Mouse (Mus musculus): Measurements from ENCODE around the gene Wwc2.
A peak's percentile ranks its signal among the peaks of the same experiment; 100 is the strongest.

Wwc2 gene

GRCm38 (mm10) chr8:47913621-47914020 is 77.1 kb downstream of the Wwc2 start:
- ATAC-seq (ENCODE audit: insufficient number of reproducible peaks, low FRiP score, low TSS enrichment), result no peak

DNA sequence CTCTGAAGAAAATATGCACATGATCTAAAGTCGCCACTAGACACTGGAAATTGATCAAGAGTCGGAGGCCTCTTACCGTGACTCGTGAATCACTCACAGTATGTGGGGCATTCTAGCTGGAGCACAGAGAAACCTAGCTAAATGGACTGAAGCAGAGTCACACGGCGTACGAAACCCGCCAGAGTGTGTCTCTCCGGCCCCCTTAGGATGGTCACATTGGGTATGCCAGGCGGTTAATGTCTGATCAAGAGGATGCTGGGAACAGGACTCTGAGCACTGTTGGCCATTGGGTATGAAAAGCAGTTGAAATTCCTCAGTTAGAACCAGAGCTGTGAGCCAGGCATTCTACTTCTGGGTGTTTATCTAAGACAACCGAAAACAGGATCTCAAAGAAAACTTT is 81.0 kb downstream of the Wwc2 start:
- ATAC-seq (ENCODE audit: insufficient number of reproducible peaks, low FRiP score, low TSS enrichment), result no peak

- no peak for ATAC-seq (ENCODE audit: insufficient number of reproducible peaks, low FRiP score, low TSS enrichment)
Observed at GRCm38 (mm10) chr8:47907056-47907455, 83.7 kb downstream of the Wwc2 start.

GRCm38 (mm10) chr8:47906142-47906541 is 84.6 kb downstream of the Wwc2 start:
- ATAC-seq (ENCODE audit: insufficient number of reproducible peaks, low FRiP score, low TSS enrichment), result no peak

- ATAC-seq (ENCODE audit: insufficient number of reproducible peaks, low FRiP score, low TSS enrichment), result no peak
Observed at GRCm38 (mm10) chr8:47905256-47905655, 85.5 kb downstream of the Wwc2 start.

- no peak for ATAC-seq (ENCODE audit: insufficient number of reproducible peaks, low FRiP score, low TSS enrichment)
Observed at GRCm38 (mm10) chr8:47904004-47904403, 86.7 kb downstream of the Wwc2 start.

GRCm38 (mm10) chr8:47902704-47903103 is 88.0 kb downstream of the Wwc2 start:
- ATAC-seq (ENCODE audit: insufficient number of reproducible peaks, low FRiP score, low TSS enrichment), result no peak

DNA sequence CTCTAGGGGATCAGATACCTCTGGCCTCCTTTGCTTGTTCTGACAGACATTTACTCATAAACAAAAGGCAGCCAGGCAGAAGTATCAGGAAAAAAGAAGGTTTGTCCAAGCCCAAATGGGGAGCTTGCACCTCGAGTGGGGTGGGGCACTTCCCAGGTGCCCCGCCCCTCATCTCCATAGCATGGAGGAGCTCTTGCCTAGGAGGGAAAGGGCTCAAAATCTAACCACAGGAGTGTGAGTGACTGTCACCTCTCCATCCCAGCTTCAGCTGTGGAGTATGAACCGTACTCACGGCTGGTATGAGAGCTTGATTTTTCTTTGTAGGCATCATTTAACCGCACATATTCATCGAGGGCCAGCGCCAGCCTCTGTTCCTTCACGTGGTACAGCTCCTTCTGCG is 90.4 kb downstream of the Wwc2 start:
- no peak for ATAC-seq (ENCODE audit: insufficient number of reproducible peaks, low FRiP score, low TSS enrichment)

DNA sequence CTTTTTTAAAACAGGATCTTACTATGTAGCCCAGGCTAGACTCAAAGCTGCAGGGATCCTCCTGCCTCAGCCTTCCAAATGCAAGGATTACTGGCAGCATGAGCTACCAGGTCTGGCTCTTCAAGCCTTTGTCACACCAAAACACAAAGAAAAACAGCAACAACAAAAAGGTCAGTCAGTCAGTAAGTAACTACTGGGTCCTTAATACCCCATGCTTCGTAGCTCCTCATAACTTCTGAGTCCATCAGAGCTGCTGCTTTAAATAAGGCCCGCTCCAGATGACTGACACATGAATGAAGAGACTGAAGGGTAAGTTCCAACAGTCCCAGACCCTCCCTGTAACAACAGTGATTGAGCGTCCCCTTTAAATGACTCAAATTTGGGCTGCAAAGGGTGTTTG is 90.8 kb downstream of the Wwc2 start:
- no peak for ATAC-seq (ENCODE audit: insufficient number of reproducible peaks, low FRiP score, low TSS enrichment)

DNA sequence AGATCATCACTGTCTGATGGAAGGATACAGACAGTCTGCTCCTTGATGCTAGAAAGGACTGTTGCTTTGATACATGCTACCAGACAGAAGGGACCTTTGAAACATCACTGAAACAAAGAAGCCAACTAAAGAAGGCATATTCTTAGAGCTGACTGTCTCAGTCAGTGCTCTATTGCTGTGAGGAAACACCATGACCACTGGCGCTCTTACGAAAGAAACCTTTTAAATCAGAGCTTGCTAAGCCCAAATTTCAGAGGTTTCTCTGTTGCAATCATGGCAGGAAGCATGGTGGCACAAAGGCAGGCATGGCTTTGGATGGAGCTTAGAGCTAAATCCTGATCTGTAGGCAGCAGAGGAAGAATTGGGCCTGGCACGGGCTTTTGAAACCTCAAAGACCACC is 98.3 kb downstream of the Wwc2 start:
- ATAC-seq (ENCODE audit: insufficient number of reproducible peaks, low FRiP score, low TSS enrichment), result no peak

DNA sequence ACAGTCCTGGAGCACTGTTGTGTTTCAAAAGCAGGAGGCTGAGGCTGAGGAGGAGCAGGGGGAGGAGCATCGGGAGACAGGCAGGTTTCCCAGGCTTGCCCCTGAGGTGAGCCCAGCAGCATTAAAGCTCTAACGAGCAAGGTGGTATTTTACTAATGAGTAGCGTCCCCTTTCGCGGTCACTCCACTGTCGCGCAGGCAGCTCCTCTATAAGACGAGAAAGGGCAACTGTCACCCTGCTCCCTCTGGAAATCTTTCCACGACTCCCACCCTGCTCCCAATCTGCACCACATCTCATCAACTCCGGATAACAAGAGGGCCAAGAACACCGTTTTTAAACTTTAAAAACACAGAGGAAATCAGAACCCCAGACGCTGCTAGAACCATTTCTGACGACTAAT is 99.1 kb downstream of the Wwc2 start:
- ATAC-seq (ENCODE audit: insufficient number of reproducible peaks, low FRiP score, low TSS enrichment), result no peak

GRCm38 (mm10) chr8:47890814-47891210 is 99.9 kb downstream of the Wwc2 start:
- no peak for ATAC-seq (ENCODE audit: insufficient number of reproducible peaks, low FRiP score, low TSS enrichment)

- ATAC-seq (ENCODE audit: insufficient number of reproducible peaks, low FRiP score, low TSS enrichment), result no peak
Observed at GRCm38 (mm10) chr8:47889936-47890813, 100.5 kb downstream of the Wwc2 start.

DNA sequence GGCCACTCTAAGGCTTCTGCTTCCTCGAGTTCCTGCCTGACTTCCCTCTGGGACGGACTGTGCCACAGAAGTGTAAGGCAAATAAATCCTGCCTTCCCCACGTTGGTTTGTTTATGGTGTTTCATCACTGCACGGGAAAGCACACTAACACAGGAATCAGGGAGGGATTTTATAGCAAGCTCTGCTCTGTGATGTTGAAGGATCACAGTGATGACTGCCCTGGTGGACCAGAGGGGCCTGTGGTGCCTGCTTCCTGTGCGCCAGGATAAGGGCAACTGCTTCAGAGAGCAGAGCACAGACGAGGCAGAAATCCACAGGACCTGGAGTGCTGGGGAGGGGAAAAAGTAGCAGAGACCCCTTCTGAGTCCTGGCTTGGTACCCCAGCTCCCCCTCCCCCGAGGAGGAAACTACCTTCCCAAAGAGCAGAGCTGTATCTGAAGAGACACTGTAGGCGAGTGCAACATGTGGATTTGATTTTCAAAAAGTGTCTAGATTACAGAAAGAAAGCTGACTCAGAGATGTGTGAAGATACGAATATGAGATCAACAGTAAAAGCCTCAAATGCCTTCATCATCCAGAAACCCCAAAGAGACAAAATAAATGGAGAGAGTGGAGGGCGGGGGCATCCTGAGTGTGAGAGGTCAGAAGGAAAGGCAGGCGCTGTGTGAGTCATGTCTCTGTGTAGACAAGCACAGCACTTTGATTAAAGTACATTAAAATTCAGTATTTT is 101.7 kb downstream of the Wwc2 start:
- ATAC-seq (ENCODE audit: insufficient number of reproducible peaks, low FRiP score, low TSS enrichment), result no peak

DNA sequence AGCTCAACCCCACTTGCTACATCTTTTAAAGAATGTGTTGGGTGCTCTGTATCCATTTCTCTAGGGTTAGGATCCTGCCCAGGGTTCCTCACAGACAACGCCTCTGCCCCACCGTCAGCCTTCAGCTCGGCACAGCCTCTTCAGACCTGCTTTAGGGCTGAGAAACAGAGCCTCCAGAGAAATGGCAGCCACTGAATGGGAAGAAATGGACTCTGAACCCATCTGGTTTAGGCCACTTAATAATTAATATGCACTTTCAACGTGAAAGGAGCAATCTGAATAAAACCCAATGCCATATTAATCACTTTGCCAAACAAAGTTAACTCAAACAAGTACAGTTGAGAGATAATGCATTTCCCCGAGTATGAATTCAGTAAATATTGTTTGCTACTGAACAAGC is 106.4 kb downstream of the Wwc2 start:
- no peak for ATAC-seq (ENCODE audit: insufficient number of reproducible peaks, low FRiP score, low TSS enrichment)

DNA sequence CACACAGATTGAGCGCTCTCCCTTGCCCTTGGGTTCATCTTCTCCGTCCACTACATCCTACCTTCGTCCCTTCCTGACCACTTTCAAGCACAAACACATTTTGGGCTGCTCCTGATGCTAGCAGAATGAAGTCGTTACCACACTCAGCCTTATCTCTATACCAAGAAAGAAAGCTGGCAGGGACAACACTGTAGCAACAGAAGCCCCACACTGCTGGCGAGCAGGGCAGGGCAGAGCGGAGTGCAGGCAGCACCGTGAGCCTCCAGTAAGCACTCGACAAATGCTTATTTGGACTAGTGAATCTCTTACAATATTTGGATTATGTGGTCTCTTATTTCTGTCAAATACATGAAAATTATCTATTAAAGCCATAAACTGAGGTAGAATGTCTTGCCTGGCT is 107.0 kb downstream of the Wwc2 start:
- ATAC-seq (ENCODE audit: insufficient number of reproducible peaks, low FRiP score, low TSS enrichment), result no peak

GRCm38 (mm10) chr8:47878516-47878915 is 112.2 kb downstream of the Wwc2 start:
- ATAC-seq (ENCODE audit: insufficient number of reproducible peaks, low FRiP score, low TSS enrichment), result no peak

DNA sequence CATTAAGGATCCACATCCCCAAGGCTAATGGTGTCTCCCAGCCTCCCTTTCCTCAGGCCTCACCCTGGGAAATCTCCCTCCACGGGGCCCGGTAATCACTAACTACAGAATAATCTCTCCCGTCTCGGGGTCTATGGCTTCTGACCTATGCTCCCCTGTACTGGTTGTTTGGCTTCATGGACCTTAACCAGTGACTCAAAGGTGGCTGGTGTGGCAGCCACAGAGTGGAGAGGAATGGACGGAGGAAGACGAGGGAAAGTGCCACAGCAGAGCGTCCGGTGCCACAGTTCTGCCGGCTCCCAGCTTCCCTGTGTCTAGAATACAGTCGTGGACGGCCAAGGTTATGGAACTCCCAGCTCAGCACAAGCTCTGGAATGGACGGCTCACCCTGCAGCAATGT is 114.9 kb downstream of the Wwc2 start:
- no peak for ATAC-seq (ENCODE audit: insufficient number of reproducible peaks, low FRiP score, low TSS enrichment)

DNA sequence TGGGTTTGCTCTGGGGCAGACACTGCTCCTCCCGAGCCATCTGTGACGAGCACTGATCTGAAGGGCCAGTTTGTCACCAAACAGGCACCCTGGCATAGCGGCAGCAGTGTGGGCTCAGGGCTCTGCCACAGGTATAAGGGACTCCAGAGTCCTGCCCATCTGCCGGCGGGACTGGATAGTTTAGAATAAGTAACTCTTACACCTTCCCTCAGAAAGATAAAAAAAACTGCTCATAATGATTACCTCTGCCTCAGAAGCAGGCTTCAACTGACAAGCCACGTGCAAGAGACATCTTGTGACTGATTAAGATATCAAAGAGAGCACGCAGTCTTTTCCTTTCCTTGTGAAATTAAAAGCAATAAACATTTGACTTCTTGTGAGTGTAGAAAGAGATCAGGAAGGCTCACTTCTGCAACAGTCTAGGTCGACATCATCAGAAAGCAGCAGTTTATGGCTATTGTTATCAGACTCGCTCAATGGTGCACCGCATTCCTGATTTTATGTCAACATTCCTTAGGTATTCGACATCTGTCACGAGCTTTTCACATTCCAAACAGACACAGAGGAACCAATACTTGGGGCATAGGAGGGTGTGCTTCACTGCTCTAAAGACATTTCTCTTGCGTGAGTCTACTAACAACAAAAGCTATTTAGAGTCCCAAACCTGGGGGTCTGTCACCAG is 116.1 kb downstream of the Wwc2 start:
- no peak for ATAC-seq (ENCODE audit: insufficient number of reproducible peaks, low FRiP score, low TSS enrichment)

GRCm38 (mm10) chr8:47872361-47873107 is 118.2 kb downstream of the Wwc2 start:
- peak; percentile 27; the same call in 1 of the 2 replicates for ATAC-seq (ENCODE audit: insufficient number of reproducible peaks, low FRiP score, low TSS enrichment)
